Mouse (Mus musculus): ENCODE results near the gene Trpv5.

DNA sequence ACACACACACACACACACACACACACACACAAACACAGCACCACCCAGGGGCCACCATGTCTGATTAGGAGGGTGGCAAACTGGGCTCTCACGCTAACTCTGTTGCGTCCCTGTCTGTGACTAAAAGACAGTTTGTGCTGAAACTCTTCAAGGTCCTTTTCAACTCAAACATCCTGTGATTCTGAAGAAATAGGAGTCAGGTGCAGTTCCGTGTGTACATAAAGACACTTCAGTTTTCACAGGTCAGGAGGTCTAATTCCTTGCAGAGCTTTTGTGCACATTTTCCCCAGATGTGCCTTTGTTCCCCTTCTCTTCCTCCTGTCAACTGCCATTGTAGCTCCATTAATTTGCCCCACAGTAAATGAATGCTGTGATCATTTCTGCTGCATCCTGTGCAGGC lies 40.1 kb downstream of the Trpv5 start:
- TF ChIP-seq CTCF (IDR thresholded peaks at IDR 0.05; ENCODE audit: low read depth) = no peak
- TF ChIP-seq EP300 (IDR thresholded peaks at IDR 0.05; ENCODE audit: low read depth) = no peak
